Mouse (Mus musculus): ENCODE data around the gene Nagk. TPM values are rescaled to one million over a fixed set of nuclear protein-coding genes. Genes with fewer than 3 reads are reported as not detected.

Gene Nagk
- total and polyA plus RNA-seq, 3 experiments, result 6.5 to 50.7 (median 19.2) TPM

DNA sequence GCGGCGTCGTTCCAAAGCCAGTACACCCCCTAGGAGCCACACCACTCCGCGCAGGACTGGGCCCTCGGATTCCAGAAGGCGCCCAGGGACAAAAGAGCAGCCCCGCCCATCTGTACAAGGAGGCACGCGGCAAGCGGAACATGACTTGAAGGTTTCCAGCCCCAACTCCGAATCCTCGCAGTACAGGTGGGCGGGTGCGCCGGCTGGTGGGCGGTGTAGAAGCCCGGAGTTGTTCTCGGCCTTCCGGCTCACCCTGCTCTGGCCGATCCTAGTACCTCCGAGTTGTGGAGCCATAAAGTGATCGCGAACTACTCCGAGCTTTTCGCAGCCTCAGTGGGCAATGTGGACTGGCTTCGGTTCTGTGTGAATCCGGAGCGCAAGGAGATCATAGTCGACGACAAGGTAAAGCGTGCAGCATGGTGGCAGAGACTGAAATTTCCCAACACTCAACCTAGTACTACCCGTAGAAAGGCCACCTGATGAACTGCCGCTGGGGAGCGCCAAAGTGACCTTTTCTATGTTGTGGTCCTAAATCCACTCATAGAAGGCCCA, 31.8 kb upstream of the Nagk start:
- TF ChIP-seq POLR2AphosphoS5 (IDR thresholded peaks at IDR 0.05; ENCODE audit: insufficient replicate concordance, low read depth, low read length), result no peak
- no peak for TF ChIP-seq CTCF (IDR thresholded peaks at IDR 0.05; ENCODE audit: low read depth, low read length)
- no peak for TF ChIP-seq GATA2 (IDR thresholded peaks at IDR 0.05; ENCODE audit: borderline replicate concordance, low read depth, low read length)
- no peak for TF ChIP-seq GATA1 (IDR thresholded peaks at IDR 0.05; ENCODE audit: borderline replicate concordance, low read length)
- TF ChIP-seq TAL1 (conservative IDR thresholded peaks at IDR 0.05; ENCODE audit: low read depth, low read length), result no peak
- DNase-seq (ENCODE audit: low spot score), result no peak
- ATAC-seq (ENCODE audit: extremely low read depth, insufficient number of reproducible peaks, low FRiP score, poor library complexity, severe bottlenecking), result no peak
- Histone ChIP-seq H3K4me3 (ENCODE audit: low read depth, low read length) (no peak overlapping the region; the same call in 1 of the 2 replicates), H3K36me3 (replicated peaks) (peaks cover 12% of the 10 kb centered on the region), H3K27me3 (ENCODE audit: insufficient read depth, low read length) (peaks cover 33% of the 10 kb centered on the region), H3K4me1 (ENCODE audit: insufficient read depth, low read depth, low read length) (peaks cover 8% of the 10 kb centered on the region), H3K9me3 (replicated peaks) (no peaks in the 10 kb centered on the region)

DNA sequence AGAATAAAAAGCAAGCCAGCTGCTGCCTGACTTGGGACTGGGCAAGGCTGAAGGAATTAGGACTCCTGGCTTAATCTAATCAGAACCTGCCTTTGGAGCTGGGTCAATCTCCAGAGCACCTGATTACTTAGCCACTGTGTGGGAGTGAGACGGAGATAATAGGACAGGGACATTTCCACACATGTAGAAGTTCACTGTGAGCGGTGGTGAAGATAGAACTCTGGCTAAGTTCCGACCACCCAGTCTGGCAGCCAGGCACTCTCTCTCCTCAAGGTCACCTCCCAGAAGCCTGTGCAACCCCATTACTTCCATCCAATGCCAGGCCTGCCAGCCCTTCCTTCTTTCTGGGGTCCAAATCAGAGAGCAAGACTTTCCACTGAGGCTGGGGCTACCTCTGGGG, 27.8 kb upstream of the Nagk start:
- peaks cover 16% of the 10 kb centered on the region for H3K27me3 ChIP-seq (ENCODE audit: insufficient read depth, low read length)
- peaks cover 52% of the 10 kb centered on the region for H3K36me3 ChIP-seq (replicated peaks)
- no peak for ATAC-seq (ENCODE audit: extremely low read depth, insufficient number of reproducible peaks, low FRiP score, poor library complexity, severe bottlenecking)
- DNase-seq (ENCODE audit: low spot score), result no peak
- H3K4me3 ChIP-seq (ENCODE audit: low read depth, low read length), result no peak overlapping the region
- H3K4me1 ChIP-seq (ENCODE audit: insufficient read depth, low read depth, low read length), result peaks cover 19% of the 10 kb centered on the region
- no peak for TF ChIP-seq CTCF (IDR thresholded peaks at IDR 0.05; ENCODE audit: low read depth, low read length)
- no peak for TF ChIP-seq GATA1 (IDR thresholded peaks at IDR 0.05; ENCODE audit: borderline replicate concordance, low read length)
- no peak for TF ChIP-seq POLR2AphosphoS5 (IDR thresholded peaks at IDR 0.05; ENCODE audit: insufficient replicate concordance, low read depth, low read length)
- no peak for TF ChIP-seq GATA2 (IDR thresholded peaks at IDR 0.05; ENCODE audit: borderline replicate concordance, low read depth, low read length)
- no peak for TF ChIP-seq TAL1 (conservative IDR thresholded peaks at IDR 0.05; ENCODE audit: low read depth, low read length)
- no peaks in the 10 kb centered on the region for H3K9me3 ChIP-seq (replicated peaks)

DNA sequence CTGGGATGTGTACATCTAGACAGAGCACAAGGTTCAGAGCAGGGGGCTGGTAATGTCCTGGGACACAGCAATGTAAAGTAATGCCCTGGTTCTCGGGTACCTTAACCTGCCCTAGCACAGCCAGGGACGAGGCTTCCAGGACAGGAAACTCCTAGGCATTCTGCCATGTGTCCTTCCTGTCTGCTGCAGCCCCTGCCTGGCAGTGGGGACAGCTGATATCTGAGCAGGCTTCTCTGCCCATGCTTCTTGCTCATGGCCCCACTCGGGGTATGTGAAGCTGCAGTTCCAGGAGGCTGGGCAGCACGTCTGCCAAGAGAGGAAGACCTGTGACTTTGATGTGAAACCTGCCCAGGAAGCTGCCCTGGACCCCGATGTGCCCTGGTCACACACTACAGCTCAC, 26.3 kb upstream of the Nagk start:
- H3K36me3 ChIP-seq (replicated peaks), result peaks cover 67% of the 10 kb centered on the region
- no peak for DNase-seq (ENCODE audit: low spot score)
- TF ChIP-seq TAL1 (conservative IDR thresholded peaks at IDR 0.05; ENCODE audit: low read depth, low read length), result no peak
- TF ChIP-seq GATA2 (IDR thresholded peaks at IDR 0.05; ENCODE audit: borderline replicate concordance, low read depth, low read length), result no peak
- no peak for TF ChIP-seq GATA1 (IDR thresholded peaks at IDR 0.05; ENCODE audit: borderline replicate concordance, low read length)
- no peak for TF ChIP-seq CTCF (IDR thresholded peaks at IDR 0.05; ENCODE audit: low read depth, low read length)
- no peak for TF ChIP-seq POLR2AphosphoS5 (IDR thresholded peaks at IDR 0.05; ENCODE audit: insufficient replicate concordance, low read depth, low read length)
- ATAC-seq (ENCODE audit: extremely low read depth, insufficient number of reproducible peaks, low FRiP score, poor library complexity, severe bottlenecking), result no peak
- peaks cover 7% of the 10 kb centered on the region; the same call in 1 of the 2 replicates for H3K27me3 ChIP-seq (ENCODE audit: insufficient read depth, low read length)
- no peaks in the 10 kb centered on the region for H3K9me3 ChIP-seq (replicated peaks)
- no peak overlapping the region for H3K4me3 ChIP-seq (ENCODE audit: low read depth, low read length)
- H3K4me1 ChIP-seq (ENCODE audit: insufficient read depth, low read depth, low read length), result peaks cover 26% of the 10 kb centered on the region

DNA sequence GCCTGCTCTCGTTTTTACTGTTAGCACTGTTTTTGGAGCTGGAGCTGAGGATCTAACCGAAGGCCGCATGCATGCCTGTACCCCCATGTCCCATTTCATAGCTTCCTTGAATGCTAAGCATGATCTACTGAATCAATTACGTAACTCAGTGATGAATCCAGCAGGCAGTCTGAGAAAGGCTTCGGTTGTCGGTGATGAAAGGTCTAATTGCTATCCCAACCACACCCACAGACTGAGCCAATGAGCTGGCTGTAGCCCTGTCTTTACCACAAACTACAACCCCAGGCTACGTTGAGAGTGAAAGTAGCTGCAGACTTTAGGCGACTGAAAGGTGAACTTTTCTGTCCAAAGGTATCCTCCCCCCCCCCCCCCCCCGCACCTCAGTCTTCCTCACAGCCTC, 20.7 kb upstream of the Nagk start:
- ATAC-seq (ENCODE audit: extremely low read depth, insufficient number of reproducible peaks, low FRiP score, poor library complexity, severe bottlenecking) (no peak), DNase-seq (ENCODE audit: low spot score) (peak; percentile 64)
- no peaks in the 10 kb centered on the region for H3K9me3 ChIP-seq (replicated peaks)
- TF ChIP-seq CTCF (IDR thresholded peaks at IDR 0.05; ENCODE audit: low read depth, low read length), result no peak
- no peak for TF ChIP-seq GATA2 (IDR thresholded peaks at IDR 0.05; ENCODE audit: borderline replicate concordance, low read depth, low read length)
- no peak for TF ChIP-seq GATA1 (IDR thresholded peaks at IDR 0.05; ENCODE audit: borderline replicate concordance, low read length)
- H3K4me3 ChIP-seq (ENCODE audit: low read depth, low read length), result peak overlapping the region; percentile 82
- peaks cover 54% of the 10 kb centered on the region for H3K4me1 ChIP-seq (ENCODE audit: insufficient read depth, low read depth, low read length)
- H3K36me3 ChIP-seq (replicated peaks), result peaks cover 53% of the 10 kb centered on the region
- H3K27me3 ChIP-seq (ENCODE audit: insufficient read depth, low read length), result 0 out of 2 replicates have a peak, but pooled peaks cover 2% of the 10 kb centered on the region

DNA sequence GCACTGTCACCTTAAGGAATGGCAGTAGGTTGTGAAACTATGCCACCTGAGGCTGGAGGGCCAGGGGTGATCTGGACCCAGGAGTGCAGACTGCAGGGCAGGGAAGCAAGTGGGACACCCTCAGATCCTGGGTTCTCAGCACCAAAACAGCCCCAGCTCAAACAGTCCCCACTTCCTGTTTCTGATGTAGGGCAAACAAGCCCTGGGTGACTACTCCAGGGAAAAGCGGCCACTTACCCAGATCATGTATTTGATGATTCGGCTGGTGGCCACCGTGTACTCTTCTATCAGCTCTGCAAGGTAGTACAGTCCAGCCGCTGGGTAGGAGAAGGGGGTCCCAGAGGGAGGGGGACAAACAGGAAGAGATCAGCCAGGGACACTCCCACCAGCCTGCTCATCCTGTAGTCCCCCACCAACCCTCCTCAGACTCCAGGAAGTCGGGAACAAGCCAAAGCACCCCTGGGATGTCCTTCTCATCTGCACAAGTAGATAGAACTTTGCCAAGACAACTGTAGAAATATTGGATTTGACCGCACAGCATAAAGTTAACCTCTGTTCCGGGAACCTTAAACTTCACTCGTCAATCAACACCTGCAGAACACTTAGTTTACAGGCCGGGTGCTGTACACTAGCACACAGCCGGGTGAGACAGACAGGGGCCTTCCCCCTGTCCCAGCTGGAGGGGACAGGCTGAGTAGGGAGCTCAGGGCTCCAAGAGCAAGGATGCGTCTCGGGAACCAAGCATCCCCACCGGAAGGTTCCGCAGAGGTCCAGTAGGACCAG, 19.8 kb upstream of the Nagk start:
- Histone ChIP-seq H3K4me3 (ENCODE audit: low read depth, low read length) (peak overlapping the region; percentile 82), H3K27me3 (ENCODE audit: insufficient read depth, low read length) (0 out of 2 replicates have a peak, but pooled peaks cover 2% of the 10 kb centered on the region), H3K4me1 (ENCODE audit: insufficient read depth, low read depth, low read length) (peaks cover 53% of the 10 kb centered on the region), H3K36me3 (replicated peaks) (peaks cover 45% of the 10 kb centered on the region), H3K9me3 (replicated peaks) (no peaks in the 10 kb centered on the region)
- ATAC-seq (ENCODE audit: extremely low read depth, insufficient number of reproducible peaks, low FRiP score, poor library complexity, severe bottlenecking) (peak; percentile 10), DNase-seq (ENCODE audit: low spot score) (peak; percentile 68)
- TF ChIP-seq TAL1 (conservative IDR thresholded peaks at IDR 0.05; ENCODE audit: low read depth, low read length) (no peak), GATA2 (IDR thresholded peaks at IDR 0.05; ENCODE audit: borderline replicate concordance, low read depth, low read length) (no peak), POLR2AphosphoS5 (IDR thresholded peaks at IDR 0.05; ENCODE audit: insufficient replicate concordance, low read depth, low read length) (no peak), CTCF (IDR thresholded peaks at IDR 0.05; ENCODE audit: low read depth, low read length) (no peak), GATA1 (IDR thresholded peaks at IDR 0.05; ENCODE audit: borderline replicate concordance, low read length) (no peak)

DNA sequence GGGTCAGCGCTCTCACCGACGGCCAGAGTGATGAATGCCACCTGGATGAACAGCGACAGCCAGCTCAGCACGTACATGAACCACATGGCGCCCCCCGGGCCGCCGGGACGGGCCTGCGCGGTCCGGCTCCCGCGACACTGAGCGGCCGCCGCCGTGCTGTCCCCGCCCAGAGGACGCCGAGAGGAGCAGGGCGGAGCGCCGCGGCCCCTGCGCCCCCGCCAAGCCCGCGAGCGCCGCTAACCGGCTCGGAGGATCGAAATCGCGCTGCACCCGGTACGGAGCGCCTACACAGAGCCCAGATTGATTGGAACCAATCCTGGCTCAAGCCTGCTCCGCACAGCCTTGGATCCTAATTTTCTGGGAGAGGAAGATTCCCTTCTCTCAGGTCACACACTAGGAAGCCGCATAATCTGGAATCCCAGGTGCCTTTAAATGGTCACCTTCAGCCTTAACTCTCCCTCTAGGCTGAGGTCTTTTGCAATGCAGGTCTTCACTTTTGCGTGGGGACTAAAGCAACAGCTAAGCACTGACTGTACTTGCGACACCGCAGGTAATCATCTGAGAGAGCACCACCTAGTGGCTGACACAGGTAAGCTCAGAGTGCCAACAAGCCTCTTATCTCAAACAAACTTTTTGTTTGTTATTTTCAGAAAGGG, 19.0 kb upstream of the Nagk start, which contains the start of gene Tex261:
Gene Tex261 (minus strand): TSS at position 176 of the 656 bp plus-strand sequence.
- DNase-seq (ENCODE audit: low spot score) (peak; percentile 92), ATAC-seq (ENCODE audit: extremely low read depth, insufficient number of reproducible peaks, low FRiP score, poor library complexity, severe bottlenecking) (peak; percentile 51)
- peaks cover 37% of the 10 kb centered on the region for H3K36me3 ChIP-seq (replicated peaks)

More for the DNA sequence above, 19.0 kb upstream of the Nagk start, which contains the start of gene Tex261:
- H3K4me1 ChIP-seq (ENCODE audit: insufficient read depth, low read depth, low read length), result peaks cover 54% of the 10 kb centered on the region
- no peak for TF ChIP-seq POLR2AphosphoS5 (IDR thresholded peaks at IDR 0.05; ENCODE audit: insufficient replicate concordance, low read depth, low read length)
- TF ChIP-seq CTCF (IDR thresholded peaks at IDR 0.05; ENCODE audit: low read depth, low read length), result peak; percentile 78
- H3K4me3 ChIP-seq (ENCODE audit: low read depth, low read length), result peak within 1 kb of the TSS; percentile 82
- peaks cover 7% of the 10 kb centered on the region for H3K27me3 ChIP-seq (ENCODE audit: insufficient read depth, low read length)
- H3K9me3 ChIP-seq (replicated peaks), result no peaks in the 10 kb centered on the region
